Mouse (Mus musculus) heart, postnatal 0 days (tissue): ENCODE data around the gene Asb15.

Experiments
- CTCF ChIP-seq: IDR thresholded peaks from 2 replicates; pipeline ENCODE4 v1.5.1; 2016; ENCODE audit warnings: antibody characterized with exemption, control low read depth, low read depth
- EP300 ChIP-seq: IDR thresholded peaks from 2 replicates; pipeline ENCODE4 v1.6.1; 2016; ENCODE audit warnings: antibody characterized with exemption, low read depth

DNA sequence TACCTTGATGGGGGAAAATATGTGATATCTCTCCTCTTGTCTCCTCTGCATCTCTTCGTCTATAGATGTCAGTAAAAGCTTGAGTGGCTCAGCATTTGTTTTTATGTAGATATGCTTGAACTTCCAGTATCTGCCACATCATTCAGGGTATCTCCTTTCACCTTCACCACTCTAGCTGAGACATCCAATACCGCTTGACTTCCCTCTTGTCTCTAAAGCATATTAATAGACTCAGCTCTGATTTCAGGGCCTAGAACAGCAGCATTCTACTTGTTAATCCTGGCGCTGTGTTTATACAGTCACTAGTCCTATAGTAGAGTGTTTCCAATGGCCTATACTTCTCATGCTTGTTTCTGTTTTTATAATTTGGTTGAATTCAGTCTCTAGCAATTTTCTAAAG is 4.9 kb downstream of the Asb15 start:
- TF ChIP-seq CTCF (no peak), EP300 (no peak)
